Mouse (Mus musculus) CH12F3 (cell line): ENCODE measurements around the gene Hnrnpa0.
"Not testable (repeated sequence)": the region's sequence is repeated elsewhere in the genome, so short reads cannot be mapped to it uniquely, and the experiment has no call there.

Experiments
- in situ Hi-C: fragments of 300-500 bp; cut with MboI; formaldehyde crosslinking; loops from 2 replicates; pipeline ENCODE4 v1.14.3; 2020; ENCODE audit warnings: low sequenced_read_pairs

The Hnrnpa0 gene

DNA sequence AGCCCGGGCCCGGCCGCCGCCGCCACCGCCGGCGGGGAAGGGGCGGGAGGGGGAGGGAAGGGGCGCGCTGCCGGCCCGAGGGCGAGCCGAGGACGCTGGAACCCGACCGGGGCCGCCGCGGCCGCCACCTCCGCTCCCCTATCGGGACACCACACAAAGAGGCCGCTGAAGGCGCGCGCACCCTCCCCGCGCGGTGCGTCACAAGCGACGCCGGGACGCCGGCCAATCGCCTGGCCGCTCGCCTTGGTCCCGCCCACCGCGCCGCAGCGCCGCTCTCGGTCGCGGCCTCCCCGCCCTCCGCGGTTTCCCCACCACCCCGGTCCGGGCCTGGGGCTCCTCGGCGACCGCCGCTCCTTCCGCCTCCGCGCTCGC lies at the start of gene Hnrnpa0:
Hnrnpa0 (minus strand) TSS at position 161 of the 372 bp plus-strand sequence.
- in situ Hi-C loops = no loop called here

DNA sequence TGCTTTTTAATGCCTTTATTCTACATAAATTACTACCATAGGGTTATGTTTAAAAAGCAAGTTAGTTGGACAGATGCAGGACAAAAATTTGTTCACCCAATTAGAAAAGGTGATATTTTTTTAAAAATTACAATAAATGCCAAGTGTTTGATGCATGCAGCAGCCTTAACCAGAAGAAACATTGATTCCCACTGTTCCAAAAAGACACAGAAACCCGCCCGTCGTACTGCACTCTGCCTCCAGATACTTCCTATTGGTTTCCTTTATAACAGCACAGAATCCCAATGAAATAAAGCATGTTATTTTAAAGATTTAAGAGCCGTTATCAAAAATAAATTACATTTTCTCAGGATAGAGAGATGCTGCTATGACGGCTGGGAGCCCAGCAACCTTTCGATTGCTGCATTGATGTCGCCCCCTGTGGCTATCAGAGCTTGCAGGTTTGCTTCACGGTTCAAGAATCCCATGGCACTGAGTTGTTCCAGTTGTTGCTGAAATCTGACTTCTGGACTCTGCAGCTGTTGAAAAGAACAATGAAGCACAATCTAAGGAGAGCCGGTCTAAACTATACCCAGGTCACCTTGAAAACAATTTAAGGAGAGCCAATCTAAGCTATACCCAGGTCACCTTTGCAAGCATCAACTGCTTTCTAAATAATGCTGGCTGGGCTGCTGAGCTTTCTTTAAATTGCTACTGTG lies 49.3 kb upstream of the Hnrnpa0 start:
- in situ Hi-C loops = no loop called here

DNA sequence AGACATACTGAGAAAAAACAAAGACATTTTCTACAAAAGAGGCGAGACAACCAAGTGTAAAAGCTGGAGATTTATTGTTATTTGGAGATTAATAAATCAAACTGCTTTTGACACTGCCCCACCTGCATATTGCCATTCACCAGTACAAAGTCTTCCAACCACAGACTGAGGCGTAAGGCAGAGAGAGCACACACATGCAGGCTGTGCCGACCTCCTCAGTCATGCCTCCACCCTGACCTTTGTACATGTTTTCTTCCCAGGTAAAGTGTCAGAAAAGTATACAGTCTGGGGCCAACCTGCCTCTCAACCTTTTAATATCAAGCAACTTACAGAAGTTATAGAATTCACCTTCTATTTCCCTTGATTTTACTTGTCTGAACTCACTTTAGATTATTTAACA lies 47.7 kb upstream of the Hnrnpa0 start:
- in situ Hi-C loops = no loop called here

DNA sequence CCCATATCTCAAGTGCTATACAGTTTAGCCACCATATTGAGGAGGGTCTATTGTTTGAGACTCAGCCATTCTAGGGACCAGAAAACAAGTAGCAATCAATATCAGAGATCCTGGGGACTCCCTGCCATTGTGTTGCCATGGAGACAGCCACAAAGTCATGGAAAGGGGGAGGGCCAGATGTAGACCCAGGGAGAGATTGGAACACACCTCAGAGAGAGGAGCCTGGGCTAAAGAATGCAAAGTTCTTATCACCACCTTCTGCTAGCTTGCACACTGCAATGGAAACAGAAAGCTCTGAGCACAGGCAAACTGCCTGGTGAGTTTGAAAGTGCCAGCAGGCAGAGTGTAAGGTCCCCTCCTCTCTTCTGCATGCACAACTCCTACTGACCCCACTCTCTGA lies 39.8 kb upstream of the Hnrnpa0 start:
- in situ Hi-C loops = loop anchor here (25.0 kb wide), 1 partner anchor 219 kb away; the partner anchor contains the start of gene 2210016F16Rik

DNA sequence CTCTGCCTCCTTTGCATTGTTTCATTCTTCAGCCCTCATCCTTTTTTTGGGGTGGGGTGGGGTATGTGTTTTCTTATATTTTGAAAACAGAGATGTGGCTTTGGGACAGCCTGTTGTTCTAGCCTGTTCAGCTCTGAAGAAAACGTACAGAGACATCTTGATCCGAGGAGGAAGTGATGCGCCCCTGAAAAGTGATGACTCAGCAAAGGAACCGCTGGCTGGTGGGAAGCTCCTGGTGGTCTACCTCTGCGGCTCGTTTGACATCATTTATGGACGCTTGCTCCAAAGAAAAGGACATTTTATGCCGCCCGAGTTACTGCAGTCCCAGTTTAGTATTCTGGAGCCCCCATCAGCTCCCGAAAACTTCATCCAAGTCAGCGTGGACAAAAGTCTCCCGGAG lies 35.0 kb upstream of the Hnrnpa0 start:
- in situ Hi-C loops = loop anchor here (25.0 kb wide), 1 partner anchor 224 kb away; the partner anchor contains the start of gene 2210016F16Rik

DNA sequence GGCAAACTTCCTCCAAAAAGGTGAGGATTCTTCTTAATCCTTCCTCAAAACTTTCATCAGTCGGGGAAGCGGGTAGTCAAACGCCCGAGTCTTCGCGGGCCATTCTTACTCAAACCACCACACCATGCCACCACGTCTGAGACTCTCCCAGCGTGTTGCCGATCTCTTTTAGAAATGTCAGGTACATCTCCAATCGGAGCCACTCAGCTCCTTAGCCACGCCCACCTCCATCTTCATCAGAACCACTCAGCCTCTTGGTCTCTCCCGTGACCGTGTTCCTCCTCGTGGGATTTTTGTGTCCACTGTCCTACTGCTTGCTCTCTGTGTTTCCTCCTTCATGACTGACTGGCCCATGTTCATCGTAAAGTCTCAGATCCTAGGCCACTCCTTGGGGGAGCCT lies 32.4 kb upstream of the Hnrnpa0 start:
- in situ Hi-C loops = loop anchor here (25.0 kb wide), 1 partner anchor 227 kb away; the partner anchor contains the start of gene 2210016F16Rik

DNA sequence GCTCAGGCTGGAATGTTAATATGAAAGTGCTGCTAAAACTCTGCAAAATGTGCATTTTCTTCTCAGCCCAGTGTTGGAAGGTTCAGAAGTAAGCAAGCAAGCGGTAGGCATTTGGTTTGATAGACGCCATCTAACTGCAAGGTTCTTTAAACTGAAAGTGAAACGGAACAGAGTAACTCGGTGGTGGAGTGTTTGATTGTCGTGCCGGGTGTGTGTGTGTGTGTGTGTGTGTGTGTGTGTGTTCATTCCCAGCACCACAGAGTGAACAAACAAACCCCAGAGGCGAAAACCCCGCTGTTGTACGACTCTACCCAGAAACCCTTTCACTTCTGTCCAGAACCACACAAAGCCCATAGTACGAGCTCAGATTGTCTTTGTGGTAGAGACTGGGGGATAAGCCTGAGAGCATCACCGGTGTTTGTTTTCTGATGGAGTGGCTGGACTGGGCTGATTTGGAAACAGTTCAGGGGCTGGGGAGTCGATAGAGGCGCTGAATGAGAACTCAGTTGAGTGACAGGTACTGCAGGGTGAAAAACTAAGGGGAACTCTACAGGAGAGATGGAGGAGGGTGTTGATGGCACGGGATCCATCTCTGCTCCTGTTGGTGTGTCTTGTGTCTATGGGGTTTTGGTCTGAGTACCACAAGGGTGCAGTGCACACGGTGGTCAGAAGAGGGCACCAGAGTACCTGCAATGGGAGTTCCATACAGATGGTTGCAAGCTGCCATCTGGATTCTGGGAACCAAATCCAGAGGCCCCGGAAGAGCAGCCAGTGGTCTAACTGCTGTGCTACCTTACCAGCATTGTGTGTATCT lies 29.9 kb upstream of the Hnrnpa0 start:
- in situ Hi-C loops = loop anchor here (25.0 kb wide), 1 partner anchor 229 kb away; the partner anchor contains the start of gene 2210016F16Rik

DNA sequence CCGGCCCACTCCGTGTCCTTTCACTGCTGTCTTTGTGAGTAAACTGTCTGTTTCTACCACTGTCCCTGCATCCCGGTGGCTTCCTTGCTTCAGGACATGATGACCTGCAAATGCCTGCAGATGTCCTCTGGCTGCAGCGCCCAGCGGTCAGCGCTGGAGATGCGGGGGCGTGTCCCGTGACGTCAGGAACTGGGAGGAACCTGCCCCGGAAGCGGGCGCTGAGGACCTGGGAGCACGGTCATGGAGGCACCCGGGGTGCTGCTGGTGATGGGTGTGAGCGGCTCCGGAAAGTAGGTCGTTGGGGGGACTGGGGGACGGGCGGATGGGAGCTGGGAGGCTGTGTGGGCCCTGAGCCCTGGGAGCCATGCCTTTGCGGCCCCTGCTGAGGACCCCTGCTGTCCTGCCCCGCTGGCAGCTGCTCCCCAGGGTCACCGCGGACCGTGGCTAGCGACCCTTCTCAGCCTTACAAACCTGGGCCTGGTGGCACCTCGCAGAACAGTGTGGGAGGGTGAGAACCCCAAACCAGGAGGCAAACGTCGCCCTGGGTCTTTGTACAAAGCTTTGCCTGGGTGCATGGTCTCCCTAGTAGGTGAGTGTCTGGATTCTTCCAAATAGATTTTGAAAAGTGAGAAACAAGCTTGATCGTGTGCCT lies 29.2 kb upstream of the Hnrnpa0 start, which contains the start of gene Idnk:
Idnk (plus strand) TSS at position 203 of the 652 bp plus-strand sequence.
- in situ Hi-C loops = loop anchor here (25.0 kb wide), 1 partner anchor 230 kb away; the partner anchor contains the start of gene 2210016F16Rik

DNA sequence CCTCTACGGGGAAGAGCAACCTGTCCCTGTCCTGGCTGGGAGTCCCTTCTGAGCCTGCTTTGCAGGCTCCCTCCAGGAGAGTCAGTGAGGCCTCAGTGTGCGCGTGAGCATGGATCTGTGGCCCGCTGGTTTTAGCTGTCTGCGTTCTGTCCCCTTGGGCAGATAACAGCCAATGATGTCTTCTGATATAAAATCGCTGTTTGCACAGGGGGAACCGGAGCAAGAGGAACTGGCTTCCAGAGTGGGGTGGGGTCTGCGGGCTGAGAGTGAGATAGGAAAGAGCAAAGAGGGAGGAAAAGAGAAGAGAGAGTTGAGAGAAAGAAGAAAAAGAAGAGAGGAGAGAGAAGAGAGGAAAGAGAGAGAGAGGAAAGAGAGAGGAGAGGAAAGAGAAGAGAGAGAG lies 28.7 kb upstream of the Hnrnpa0 start:
- in situ Hi-C loops = loop anchor here (25.0 kb wide), 1 partner anchor 230 kb away; the partner anchor contains the start of gene 2210016F16Rik

DNA sequence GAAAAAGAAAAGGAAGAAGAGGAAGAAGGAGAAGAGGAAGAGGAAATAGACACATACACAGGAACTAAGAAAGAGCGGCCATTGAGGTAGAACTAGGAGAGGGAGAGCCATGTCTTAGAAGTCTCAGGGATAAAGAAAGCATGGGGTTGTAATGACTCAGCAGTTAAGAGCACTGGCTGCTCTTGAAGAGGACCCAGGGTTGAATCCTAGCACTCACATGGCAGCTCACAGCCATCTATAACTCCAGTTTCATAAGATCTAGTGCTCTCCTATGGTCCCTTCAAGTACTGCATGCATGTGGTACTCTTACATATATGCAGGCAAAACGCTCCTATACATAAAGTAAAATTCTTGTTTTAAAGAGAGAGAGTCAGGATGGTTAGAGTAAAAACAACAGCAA lies 27.7 kb upstream of the Hnrnpa0 start:
- in situ Hi-C loops = loop anchor here (25.0 kb wide), 1 partner anchor 231 kb away; the partner anchor contains the start of gene 2210016F16Rik

DNA sequence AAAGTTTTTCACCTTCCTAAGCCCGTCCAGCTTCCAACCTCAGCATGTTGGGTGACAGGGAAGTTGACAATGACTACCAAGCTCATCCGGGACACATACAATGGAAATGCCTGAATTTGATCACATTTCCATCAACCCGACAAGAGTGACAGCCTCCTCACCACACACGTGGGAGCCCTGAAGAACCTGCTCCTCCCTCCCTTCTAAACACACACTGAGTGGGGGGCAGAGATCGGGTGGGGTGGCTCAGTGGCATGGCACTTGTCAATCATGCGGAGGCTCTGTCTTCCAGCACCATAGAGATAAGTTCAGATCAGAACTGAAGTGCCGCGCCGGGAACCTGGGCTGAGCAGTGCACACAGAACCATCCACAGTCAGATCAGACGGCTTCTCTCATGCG lies 22.1 kb upstream of the Hnrnpa0 start:
- in situ Hi-C loops = loop anchor here (25.0 kb wide), 1 partner anchor 237 kb away; the partner anchor contains the start of gene 2210016F16Rik

DNA sequence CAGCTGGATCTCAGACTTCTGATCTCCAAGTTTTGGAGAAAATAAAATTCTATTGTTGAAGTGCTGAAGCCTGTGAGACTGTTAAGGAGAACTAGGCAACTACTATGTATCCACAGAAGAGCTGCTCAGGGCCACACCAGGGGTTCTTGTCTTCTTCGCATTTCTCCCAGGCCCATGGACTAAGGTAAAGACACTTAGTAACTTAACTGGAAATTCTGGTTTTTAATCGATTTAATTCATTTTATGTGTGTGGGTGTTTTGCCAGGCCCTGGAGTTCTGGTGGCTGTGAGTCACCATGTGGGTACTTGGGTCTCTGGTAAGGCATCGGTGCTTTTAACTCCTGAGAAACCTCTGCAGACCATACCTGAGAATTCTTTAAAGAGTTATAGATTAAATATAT lies 21.3 kb upstream of the Hnrnpa0 start:
- in situ Hi-C loops = loop anchor here (25.0 kb wide), 1 partner anchor 238 kb away; the partner anchor contains the start of gene 2210016F16Rik

DNA sequence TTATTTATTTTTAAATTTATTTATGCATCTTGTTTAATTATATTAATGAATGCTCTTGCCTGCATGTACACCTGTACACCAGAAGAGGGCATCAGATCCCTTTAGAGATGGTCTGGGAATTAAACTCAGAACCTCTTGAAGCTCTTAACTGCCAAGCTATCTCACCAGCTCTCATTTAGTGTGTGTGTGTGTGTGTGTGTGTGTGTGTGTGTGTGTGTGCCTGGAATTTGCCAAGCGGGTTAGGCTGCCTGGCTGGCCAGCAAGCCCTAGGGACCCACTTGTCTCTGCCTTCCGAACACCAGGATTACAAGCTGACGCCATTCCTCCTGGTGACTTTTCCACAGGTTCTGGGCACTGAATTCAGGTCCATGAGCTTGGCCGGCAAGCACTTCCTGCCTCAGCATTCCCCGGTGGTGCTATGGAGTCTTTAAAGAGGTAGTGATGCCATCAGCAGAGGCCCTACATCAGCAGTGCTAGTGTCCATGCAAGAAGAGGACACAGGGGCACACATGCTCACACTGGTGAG lies 20.7 kb upstream of the Hnrnpa0 start:
- in situ Hi-C loops = no loop called here

DNA sequence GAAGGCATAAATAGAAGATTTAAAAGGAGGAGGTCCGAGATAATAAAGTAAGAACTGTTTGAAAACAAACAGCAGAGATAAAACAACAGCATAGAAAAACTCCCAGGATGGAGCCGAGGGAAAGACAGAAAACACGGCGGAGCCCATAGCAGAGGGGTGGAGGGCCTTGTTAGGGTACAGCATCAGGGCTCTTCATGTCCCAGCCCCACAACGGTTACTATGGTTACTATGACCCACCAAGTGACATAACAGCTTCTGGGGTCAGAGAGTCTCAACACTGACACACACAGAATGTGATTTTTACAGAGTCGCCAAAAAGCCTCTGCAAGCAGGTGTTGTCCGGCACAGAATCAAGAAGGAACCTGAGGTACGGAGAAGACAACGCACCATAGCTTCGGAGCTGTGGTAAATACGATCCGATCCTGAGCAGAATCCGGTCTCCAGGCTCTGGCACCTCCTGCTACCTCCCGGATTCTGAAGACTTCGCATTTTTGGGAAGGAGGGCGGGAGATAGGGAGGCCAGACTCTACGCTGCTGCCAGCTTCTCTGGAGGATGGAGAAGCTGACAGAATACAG lies 20.0 kb upstream of the Hnrnpa0 start:
- in situ Hi-C loops = no loop called here

DNA sequence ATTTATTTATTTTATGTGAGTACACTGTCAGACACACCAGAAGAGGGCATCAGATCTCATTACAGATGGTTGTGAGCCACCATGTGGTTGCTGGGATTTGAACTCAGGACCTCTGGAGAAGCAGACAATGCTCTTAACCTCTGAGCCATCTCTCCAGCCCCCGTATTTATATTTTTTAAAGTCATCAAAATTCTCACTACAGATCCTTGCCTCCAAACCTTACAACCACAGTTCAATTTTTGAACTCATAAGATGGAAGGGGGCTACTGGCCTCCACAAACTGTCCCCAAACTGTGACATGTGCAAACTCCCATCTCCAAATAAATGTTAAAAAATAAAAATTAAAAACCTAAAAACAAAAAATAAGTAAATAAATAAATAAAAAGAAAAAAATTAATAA lies 19.4 kb upstream of the Hnrnpa0 start:
- in situ Hi-C loops = no loop called here

DNA sequence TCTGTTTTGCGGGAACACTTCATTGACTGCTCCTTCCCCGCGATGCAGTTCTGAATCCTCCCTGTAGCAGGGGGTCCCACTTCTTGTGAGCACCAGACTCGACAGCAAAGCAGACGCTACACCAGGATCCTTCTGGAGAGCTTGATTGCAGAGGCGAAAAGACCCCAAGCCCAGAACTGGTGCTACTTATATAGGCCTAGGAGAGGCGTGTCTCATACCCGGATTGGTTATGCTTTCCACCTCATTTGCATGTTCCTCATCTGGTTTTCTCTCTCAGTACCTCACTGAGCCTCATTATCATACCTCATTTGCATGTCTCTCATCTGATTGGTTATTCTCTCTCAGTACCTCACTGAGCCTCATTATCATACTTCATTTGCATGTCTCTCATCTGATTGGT lies 18.2 kb upstream of the Hnrnpa0 start:
- in situ Hi-C loops = not testable (repeated sequence)

DNA sequence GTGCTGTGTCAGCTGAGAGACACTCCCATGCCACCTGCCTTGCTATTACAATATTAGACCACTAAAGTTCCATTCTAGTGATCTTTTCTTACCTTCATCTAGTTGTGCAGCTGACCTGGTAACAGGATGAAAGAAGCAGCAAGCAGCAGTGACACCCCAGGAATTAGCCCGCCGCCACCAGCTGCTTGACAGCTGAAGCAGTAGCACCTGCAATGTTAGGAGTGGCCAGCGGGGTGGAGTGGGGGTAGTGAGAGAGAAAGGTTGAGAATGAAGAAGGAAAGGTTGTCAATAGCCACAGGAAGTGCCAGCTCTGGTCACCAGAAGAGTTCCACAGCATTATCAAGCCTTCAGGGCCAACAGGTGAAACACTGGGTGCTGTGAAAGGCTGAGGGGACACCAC lies 3.3 kb upstream of the Hnrnpa0 start:
- in situ Hi-C loops = no loop called here

DNA sequence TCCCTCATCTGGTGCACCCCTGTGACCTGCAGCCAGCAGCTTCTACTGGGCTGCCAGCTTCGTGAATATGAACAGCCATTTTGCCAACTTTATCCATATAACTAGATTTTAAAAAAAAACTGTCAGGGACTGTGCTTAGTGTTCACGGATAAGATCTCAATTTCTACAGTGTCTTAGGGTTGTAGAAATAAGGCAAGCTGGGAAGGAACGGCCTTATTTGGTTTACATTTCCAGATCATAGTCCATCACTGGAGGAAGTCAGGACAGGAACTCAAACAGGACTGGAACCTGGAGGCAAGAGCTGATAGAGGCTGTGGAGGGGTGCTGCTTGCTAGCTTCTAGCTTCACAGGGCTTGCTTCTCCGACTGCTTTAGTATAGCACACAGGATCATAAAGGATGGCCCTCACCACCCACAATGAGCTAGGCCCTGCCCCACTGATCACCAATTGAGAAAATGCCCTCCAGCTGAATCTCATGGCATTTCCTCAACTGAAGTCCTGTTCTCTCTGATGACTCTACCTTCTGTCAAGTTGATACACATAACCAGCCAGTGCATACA lies 1.4 kb upstream of the Hnrnpa0 start:
- in situ Hi-C loops = no loop called here

DNA sequence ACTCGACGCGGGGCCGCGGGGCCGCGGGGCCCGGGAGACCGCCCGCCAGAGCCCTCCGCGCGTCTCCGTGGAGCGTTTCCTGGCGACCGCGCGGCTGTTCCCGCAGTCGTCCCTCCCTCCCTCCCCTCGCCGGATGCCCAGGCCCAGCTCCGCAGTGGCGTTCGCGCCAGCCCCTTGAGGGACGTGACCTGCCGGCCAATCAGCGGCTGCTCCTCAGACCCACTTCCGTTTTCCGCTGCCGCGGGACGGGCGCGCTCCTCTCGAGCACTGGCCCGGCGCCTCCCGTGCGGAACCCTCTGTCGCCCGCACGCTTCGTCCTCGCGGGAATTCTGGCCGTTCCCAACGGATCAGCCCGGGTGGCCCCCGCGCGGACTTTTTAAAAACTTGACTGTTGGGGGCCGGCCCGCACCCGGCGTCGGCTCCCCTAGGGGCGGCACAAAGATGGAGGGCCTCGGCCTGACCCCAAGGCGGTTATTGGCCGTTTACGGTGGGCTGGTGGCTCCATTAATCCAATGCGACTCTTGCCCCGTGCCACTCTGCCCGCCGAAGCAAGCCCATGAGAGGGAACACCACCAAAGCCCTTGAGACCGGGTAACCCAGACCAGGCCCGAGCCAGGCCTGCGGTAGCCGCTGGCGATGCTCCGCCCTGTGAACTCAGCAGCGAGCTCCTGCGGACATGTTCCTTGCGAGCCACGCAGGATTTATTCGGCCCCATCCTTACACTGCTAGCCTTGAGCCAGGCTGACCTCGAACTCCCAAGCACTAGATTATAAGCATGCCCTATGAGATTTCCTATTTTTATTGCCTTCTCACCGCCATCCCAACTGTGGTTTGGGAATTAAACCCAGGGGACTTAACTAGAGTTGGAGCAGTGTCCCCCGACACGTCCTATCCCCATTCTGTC lies 664 bp upstream of the Hnrnpa0 start:
- in situ Hi-C loops = no loop called here
